In genomic region chr13:49225159-49225558, GRCm38 (mm10) we compare ENCODE assay signal across 20 mouse cellular contexts.
"Had no signal": no experiment of that assay in that cellular context is flagged by ENCODE, and none has a peak within 500 bp of the region (broad histone marks: within the 10 kb centered on the region; RNA-seq: fewer than 3 reads in every experiment).

No protein-coding gene starts in this region.

- H3K4me3 ChIP-seq: kidney, embryonic 15.5 days; limb, embryonic 12.5 days; limb, embryonic 15.5 days; lung, embryonic 15.5 days; midbrain, embryonic 12.5 days; midbrain, embryonic 15.5 days; neural tube, embryonic 12.5 days; neural tube, embryonic 15.5 days; stomach, embryonic 15.5 days had no signal

- H3K27ac ChIP-seq: kidney, embryonic 15.5 days; limb, embryonic 12.5 days; limb, embryonic 15.5 days; liver, embryonic 14.5 days; lung, embryonic 15.5 days; midbrain, embryonic 12.5 days; midbrain, embryonic 15.5 days; neural tube, embryonic 12.5 days; neural tube, embryonic 15.5 days; stomach, embryonic 15.5 days had no signal

- H3K36me3 ChIP-seq: kidney, embryonic 15.5 days; limb, embryonic 12.5 days; limb, embryonic 15.5 days; lung, embryonic 15.5 days; midbrain, embryonic 12.5 days; midbrain, embryonic 15.5 days; neural tube, embryonic 12.5 days; neural tube, embryonic 15.5 days; stomach, embryonic 15.5 days had no signal

- H3K27me3 ChIP-seq: lung, embryonic 15.5 days; neural tube, embryonic 12.5 days; neural tube, embryonic 15.5 days; stomach, embryonic 15.5 days had no signal

- H3K4me2 ChIP-seq: limb, embryonic 12.5 days; liver, embryonic 11.5 days; lung, embryonic 15.5 days; midbrain, embryonic 12.5 days; midbrain, embryonic 15.5 days; neural tube, embryonic 12.5 days; neural tube, embryonic 15.5 days had no signal

- ATAC-seq: midbrain, embryonic 15.5 days had no signal

- DNase-seq: kidney, postnatal 10 days; kidney, postnatal 36 days; left cerebral cortex, postnatal 4 days; lung, adult 18-20 months; lung, postnatal 10 days; lung, postnatal 4 days; retina, postnatal 1 day; right cerebral cortex, postnatal 25 days; thymus, postnatal 25 days had no signal

- H3K4me1 ChIP-seq: kidney, embryonic 15.5 days; lung, embryonic 15.5 days; midbrain, embryonic 12.5 days; midbrain, embryonic 15.5 days; neural tube, embryonic 12.5 days; neural tube, embryonic 15.5 days; stomach, embryonic 15.5 days had no signal

- H3K9ac ChIP-seq: kidney, embryonic 15.5 days; limb, embryonic 12.5 days; limb, embryonic 15.5 days; liver, embryonic 14.5 days; lung, embryonic 15.5 days; midbrain, embryonic 12.5 days; midbrain, embryonic 15.5 days; neural tube, embryonic 12.5 days; neural tube, embryonic 15.5 days; stomach, embryonic 15.5 days had no signal

- H3K9me3 ChIP-seq: kidney, embryonic 15.5 days; limb, embryonic 15.5 days; lung, embryonic 15.5 days; midbrain, embryonic 12.5 days; midbrain, embryonic 15.5 days; neural tube, embryonic 12.5 days; neural tube, embryonic 15.5 days; stomach, embryonic 15.5 days had no signal
